Mouse (Mus musculus) neural tube, embryonic 11.5 days (tissue): ENCODE measurements at regions not wholly inside any gene's neighbourhood (a gene's known extent, or its start where the extent isn't known, plus 50 kb on each side); places are given as distances from the start of the nearest gene placed in this dataset.
"Not testable (repeated sequence)": the region's sequence is repeated elsewhere in the genome, so short reads cannot be mapped to it uniquely, and the experiment has no call there.

ENCODE experiments used
- ATAC-seq: fragments of 200-750 bp; cut with Nextera tagmentation; 2 replicates; pipeline ENCODE4 v1.8.0; 2017; ENCODE audit warnings: moderate number of reproducible peaks, mild to moderate bottlenecking, moderate TSS enrichment, moderate library complexity; ENCODE audit not compliant: insufficient read depth, low FRiP score, low TSS enrichment
- DNase-seq: peaks from one replicate; pipeline ENCODE4 v3.0.0-alpha.2; 2015; ENCODE audit warnings: low spot score
- H3K27ac ChIP-seq: fragments of 300-500 bp; sonication (generic); 2 replicates; pipeline ENCODE4 v1.5.1; 2014; ENCODE audit warnings: low read depth, mild to moderate bottlenecking, low read length
- H3K27me3 ChIP-seq: fragments of 300-500 bp; sonication (generic); 2 replicates; pipeline ENCODE4 v1.6.1; 2014; ENCODE audit warnings: mild to moderate bottlenecking, low read length, mixed read lengths; ENCODE audit not compliant: control insufficient read depth, insufficient read depth
- H3K36me3 ChIP-seq: fragments of 300-500 bp; sonication (generic); 2 replicates; pipeline ENCODE4 v1.6.1; 2014; ENCODE audit warnings: mild to moderate bottlenecking, low read length, moderate library complexity, mixed read lengths; ENCODE audit not compliant: control insufficient read depth, insufficient read depth
- H3K4me1 ChIP-seq: fragments of 300-500 bp; sonication (generic); 2 replicates; pipeline ENCODE4 v1.6.1; 2014; ENCODE audit warnings: low read length, mixed read lengths; ENCODE audit not compliant: control insufficient read depth, insufficient read depth
- H3K4me2 ChIP-seq: fragments of 300-500 bp; sonication (generic); 2 replicates; pipeline ENCODE4 v1.6.1; 2014; ENCODE audit warnings: low read depth, mild to moderate bottlenecking, moderate library complexity
- H3K4me3 ChIP-seq: fragments of 300-500 bp; sonication (generic); 2 replicates; pipeline ENCODE4 v1.5.1; 2014; ENCODE audit warnings: low read depth, low read length
- H3K9ac ChIP-seq: fragments of 300-500 bp; sonication (generic); 2 replicates; pipeline ENCODE4 v1.6.1; 2014; ENCODE audit warnings: mild to moderate bottlenecking, low read length
- H3K9me3 ChIP-seq: fragments of 300-500 bp; sonication (generic); 2 replicates; pipeline ENCODE4 v1.6.1; 2016; ENCODE audit warnings: low read length; ENCODE audit not compliant: control insufficient read depth
- WGBS: fragments of 180-500 bp; shearing (Covaris S2); extraction: QIAGEN DNeasy Blood & Tissue Kit; methylation state at CpG from one replicate; pipeline ENCODE4 v1.1.7; 2014; 5-methylcytosine and 5-hydroxymethylcytosine counted together

DNA sequence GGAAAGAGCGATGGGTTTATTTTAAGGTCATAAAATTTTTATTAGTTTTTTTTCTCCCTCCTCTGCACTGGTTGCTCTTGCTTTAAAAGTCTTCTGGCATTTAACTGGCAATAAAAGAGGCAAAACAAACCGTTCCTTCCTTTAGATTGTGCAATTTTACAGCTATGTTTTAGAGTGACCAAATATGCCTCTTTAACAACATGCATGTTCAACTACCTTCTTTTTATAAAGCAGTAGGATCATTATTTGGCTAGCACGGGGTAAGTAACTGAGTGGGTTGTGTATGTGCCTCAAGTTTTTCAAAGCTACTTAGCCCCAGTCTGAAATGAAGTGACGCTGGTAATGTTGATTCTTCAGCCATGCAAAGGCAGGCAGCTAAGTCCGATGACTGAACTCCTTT, 284.7 kb upstream of the Klf6 start:
- Histone ChIP-seq H3K4me1 (no peaks in the 10 kb centered on the region), H3K27ac (no peak overlapping the region), H3K4me2 (no peak overlapping the region), H3K9me3 (no peaks in the 10 kb centered on the region), H3K9ac (no peak overlapping the region), H3K4me3 (no peak overlapping the region), H3K36me3 (no peaks in the 10 kb centered on the region), H3K27me3 (no peaks in the 10 kb centered on the region)
- WGBS = 74% methylated on average over 5 of the region's 5 CpGs
- DNase-seq (no peak), ATAC-seq (no peak)

DNA sequence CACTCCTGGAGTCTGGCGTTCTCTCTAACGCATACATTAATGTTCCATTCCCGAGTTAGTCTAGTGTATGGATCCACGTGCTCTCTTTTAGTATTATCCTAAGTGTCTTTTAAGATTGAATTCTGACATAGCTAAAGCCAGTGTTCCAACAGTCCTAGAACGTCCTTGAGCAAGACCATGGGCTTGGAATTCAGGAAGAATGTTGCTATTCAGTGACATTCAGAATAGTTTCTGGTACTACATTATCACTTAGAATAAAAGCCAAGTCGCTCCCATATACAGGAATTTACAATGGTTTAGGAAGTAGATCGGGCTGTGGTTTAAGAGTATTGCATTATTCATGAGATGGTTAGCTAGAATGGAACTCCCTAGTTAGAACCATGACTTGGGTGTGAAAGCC, 277.6 kb upstream of the Klf6 start:
- H3K36me3 ChIP-seq, ATAC-seq: not testable (repeated sequence)
- 91% methylated on average over 7 of the region's 7 CpGs for WGBS

DNA sequence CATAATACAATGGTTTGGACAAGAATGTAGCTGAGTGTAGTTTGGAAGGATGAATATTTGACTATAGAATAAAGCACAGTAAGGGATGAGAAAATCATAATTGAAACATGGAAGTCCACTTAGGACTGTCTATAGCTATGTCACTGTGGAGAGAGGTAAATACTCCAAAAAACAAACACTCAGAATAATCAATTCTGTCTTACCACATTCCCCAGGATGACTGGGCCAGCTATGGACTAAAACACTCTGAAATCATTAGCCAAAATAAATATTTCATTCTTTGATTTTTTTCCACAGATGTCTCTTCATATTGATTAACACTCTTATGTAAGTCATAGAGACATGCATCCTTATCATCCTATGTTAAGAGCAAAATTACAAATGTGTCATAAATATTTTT, 274.1 kb upstream of the Klf6 start:
- Histone ChIP-seq H3K27ac (no peak overlapping the region), H3K4me1 (no peaks in the 10 kb centered on the region), H3K9me3 (no peaks in the 10 kb centered on the region), H3K4me3 (no peak overlapping the region), H3K9ac (no peak overlapping the region), H3K27me3 (no peaks in the 10 kb centered on the region), H3K36me3 (no peaks in the 10 kb centered on the region), H3K4me2 (no peak overlapping the region)
- no peak for DNase-seq
- no peak for ATAC-seq

More for the DNA sequence above, 277.6 kb upstream of the Klf6 start:
- not testable (repeated sequence) for H3K9me3 ChIP-seq, H3K4me3 ChIP-seq, H3K27ac ChIP-seq, H3K9ac ChIP-seq, H3K4me1 ChIP-seq, DNase-seq, H3K27me3 ChIP-seq, H3K4me2 ChIP-seq

DNA sequence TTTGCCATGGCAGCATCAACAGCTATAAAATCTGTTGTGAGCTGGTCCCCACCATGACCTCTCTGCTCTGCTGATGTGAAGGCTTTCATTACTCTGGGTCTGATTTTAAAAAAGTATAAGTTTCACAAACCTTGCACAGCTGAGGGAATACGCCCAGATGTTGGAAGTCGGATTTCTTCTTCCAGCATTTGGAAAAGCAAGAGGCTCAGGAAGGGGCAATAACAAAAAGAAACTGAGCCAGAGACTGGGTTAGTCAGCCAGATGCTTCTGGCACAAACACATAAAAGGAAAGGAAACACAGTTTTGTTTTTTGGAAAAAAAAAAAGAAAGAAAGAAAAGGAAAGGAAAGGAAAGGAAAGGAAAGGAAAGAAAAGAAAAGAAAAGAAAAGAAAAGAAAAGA, 270.0 kb upstream of the Klf6 start:
- no peak for ATAC-seq
- Histone ChIP-seq H3K9me3 (no peaks in the 10 kb centered on the region), H3K9ac (no peak overlapping the region), H3K27me3 (no peaks in the 10 kb centered on the region), H3K27ac (no peak overlapping the region), H3K36me3 (no peaks in the 10 kb centered on the region), H3K4me3 (no peak overlapping the region), H3K4me1 (no peaks in the 10 kb centered on the region), H3K4me2 (no peak overlapping the region)
- 83% methylated on average over 2 of the region's 2 CpGs for WGBS
- DNase-seq = no peak

DNA sequence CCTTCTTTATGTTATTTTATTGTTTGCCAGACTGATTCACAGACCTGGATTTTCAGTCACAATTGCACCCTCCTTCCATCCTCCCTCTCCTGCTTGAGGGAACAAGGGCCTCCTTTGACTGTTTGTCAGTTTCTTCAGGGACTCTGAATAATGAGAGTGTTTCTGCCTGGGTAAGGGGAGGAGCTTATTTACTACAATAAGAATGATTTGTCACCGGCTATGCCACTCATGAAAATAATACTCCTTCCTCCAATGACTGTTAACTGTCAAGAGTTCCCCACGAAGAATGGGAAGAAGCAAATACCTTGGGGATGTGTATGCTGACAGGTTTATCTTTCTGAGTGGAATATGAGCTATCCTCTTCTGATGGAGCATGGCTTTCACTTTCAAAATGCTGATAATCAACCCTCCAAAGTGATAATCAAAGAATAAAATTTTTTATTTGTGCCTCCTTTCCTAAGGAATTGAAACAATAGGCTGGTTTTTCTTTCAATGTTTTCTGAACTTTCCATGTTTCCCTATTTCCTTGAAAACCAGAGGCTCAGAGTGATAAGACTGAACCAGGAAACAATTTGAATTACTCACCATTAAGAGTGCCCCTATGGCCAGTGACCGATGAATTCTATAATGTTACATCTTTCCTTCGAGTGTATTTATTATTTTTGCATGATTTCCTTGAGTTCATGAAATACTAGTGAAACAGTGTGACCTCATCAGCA, 269.3 kb upstream of the Klf6 start:
- H3K4me1 ChIP-seq = no peaks in the 10 kb centered on the region
- H3K4me2 ChIP-seq = no peak overlapping the region
- no peaks in the 10 kb centered on the region for H3K36me3 ChIP-seq
- peak; percentile 82 for ATAC-seq
- H3K4me3 ChIP-seq = no peak overlapping the region
- H3K9ac ChIP-seq = no peak overlapping the region
- peak; percentile 10 for DNase-seq
- no peaks in the 10 kb centered on the region for H3K27me3 ChIP-seq
- H3K27ac ChIP-seq = no peak overlapping the region
- no peaks in the 10 kb centered on the region for H3K9me3 ChIP-seq
- 67% methylated on average over 4 of the region's 4 CpGs for WGBS

DNA sequence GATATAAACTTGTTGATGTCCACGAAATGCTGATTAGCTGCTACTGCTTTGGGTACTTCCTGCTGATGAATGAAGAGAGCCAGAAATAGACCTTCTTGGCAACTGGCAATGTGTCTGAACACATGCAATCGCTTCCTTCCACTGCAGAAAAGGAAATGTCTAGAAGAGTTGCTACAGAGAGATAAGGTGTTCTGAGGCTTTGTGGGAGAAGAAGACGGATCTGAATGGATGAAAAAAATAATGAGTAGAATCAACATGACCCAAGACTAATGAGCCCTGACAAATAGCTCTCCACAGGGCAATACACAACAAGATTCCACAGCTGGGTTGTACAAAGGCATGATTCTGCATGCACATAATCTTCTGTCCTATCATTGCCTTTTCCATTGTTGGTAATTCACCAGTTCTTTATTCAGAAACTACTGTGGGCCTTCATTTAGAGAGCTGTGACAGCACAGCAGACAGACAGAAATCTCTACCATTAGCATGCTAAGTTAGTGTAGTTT, 268.7 kb upstream of the Klf6 start:
- no peak overlapping the region for H3K9ac ChIP-seq
- no peak overlapping the region for H3K27ac ChIP-seq
- no peaks in the 10 kb centered on the region for H3K4me1 ChIP-seq
- 57% methylated on average over 3 of the region's 3 CpGs for WGBS
- ATAC-seq (peak; percentile 77; the same call in 1 of the 2 replicates), DNase-seq (peak; percentile 9)
- no peak overlapping the region for H3K4me2 ChIP-seq
- no peak overlapping the region for H3K4me3 ChIP-seq
- H3K36me3 ChIP-seq = no peaks in the 10 kb centered on the region
- H3K27me3 ChIP-seq = no peaks in the 10 kb centered on the region
- H3K9me3 ChIP-seq = no peaks in the 10 kb centered on the region

DNA sequence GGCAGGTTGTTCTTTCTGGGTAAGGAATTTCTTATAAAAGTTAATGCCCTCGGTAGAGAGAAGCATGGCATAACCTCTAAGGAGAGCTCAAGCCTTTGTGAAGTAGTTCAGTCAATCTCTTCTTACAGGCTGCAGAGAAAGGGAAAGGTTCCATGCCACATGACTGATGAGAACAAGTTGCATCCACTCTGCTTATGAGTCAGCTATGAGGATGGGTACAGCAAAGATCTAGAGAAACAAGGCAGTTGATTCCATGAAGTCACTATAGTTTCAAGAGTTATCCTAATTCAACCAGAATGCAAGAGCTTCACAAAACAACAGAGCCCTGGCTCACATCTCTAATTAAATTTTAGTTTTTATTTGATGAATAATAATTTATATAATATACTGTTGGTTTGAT, 259.6 kb upstream of the Klf6 start:
- no peak for DNase-seq
- ATAC-seq = no peak
- Histone ChIP-seq H3K4me2 (no peak overlapping the region), H3K4me3 (no peak overlapping the region), H3K27me3 (no peaks in the 10 kb centered on the region), H3K9ac (no peak overlapping the region), H3K9me3 (no peaks in the 10 kb centered on the region), H3K36me3 (no peaks in the 10 kb centered on the region), H3K27ac (no peak overlapping the region), H3K4me1 (no peaks in the 10 kb centered on the region)
- 82% methylated on average over 1 of the region's 1 CpGs for WGBS

DNA sequence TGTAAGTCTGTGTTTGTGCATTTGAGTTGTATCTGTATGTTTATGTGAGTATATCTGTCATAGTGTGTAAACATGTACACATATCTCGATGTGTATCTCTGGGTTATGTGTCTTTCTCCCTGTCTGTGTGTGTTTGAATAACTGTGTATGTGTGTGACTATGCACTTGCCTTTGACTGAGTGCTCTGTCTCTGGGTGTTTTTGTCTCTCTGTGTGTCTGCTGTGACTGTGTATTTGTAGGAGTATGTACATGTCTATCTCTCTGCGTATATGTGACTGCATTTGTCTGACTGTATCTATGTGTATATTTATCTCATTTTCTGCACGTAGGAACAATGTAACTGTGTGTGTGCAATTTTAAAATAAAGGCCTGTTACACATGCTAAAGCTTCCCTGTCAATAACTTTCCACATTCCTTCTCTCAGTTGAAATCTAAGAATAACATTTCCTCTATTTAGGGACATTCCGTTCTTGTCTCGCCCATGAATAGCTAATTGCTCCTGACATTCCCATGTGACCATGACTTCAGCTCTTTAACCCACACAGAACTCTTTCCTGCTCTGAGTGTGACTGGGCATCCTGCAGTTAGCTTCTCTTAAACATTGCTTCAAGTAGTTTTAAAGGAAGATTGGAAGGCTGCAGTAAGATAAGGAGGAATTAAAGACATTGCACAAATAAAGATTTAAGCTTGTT, 257.2 kb upstream of the Klf6 start:
- no peak for DNase-seq
- Histone ChIP-seq H3K9me3 (no peaks in the 10 kb centered on the region), H3K27me3 (no peaks in the 10 kb centered on the region), H3K9ac (no peak overlapping the region), H3K4me3 (no peak overlapping the region), H3K4me1 (no peaks in the 10 kb centered on the region), H3K36me3 (no peaks in the 10 kb centered on the region), H3K27ac (no peak overlapping the region), H3K4me2 (no peak overlapping the region)
- 76% methylated on average over 5 of the region's 5 CpGs for WGBS
- ATAC-seq = no peak

DNA sequence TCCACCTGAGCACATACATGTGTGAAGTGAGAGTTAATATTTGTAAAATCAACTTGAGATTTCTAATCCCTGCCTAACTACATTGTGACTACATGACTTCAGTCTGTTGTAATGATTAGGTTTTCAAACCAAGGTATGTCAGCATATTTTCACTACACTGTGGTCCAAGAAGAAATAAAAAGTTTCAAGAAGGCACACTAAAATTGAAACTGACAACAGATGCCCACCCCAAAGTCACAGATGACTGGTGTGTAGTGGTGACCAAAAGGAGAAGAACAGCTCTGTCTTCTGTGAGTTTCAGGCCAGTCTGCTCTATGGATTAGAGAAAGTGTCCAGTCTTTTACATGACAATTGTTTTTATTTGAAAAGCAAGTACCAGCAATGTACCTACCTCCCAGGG, 255.9 kb upstream of the Klf6 start:
- Histone ChIP-seq H3K4me3 (no peak overlapping the region), H3K9ac (no peak overlapping the region), H3K4me2 (no peak overlapping the region), H3K36me3 (no peaks in the 10 kb centered on the region), H3K27ac (no peak overlapping the region), H3K9me3 (no peaks in the 10 kb centered on the region), H3K27me3 (no peaks in the 10 kb centered on the region), H3K4me1 (no peaks in the 10 kb centered on the region)
- DNase-seq (no peak), ATAC-seq (no peak)
